Mouse (Mus musculus) midbrain, embryonic 13.5 days (tissue): ENCODE measurements around the gene Olfr372. TPM values are rescaled to one million over a fixed set of nuclear protein-coding genes. Genes with fewer than 3 reads are reported as not detected.
"Not testable (repeated sequence)": the region's sequence is repeated elsewhere in the genome, so short reads cannot be mapped to it uniquely, and the experiment has no call there.

Experiments used
- ATAC-seq: fragments of 200-750 bp; cut with Nextera tagmentation; 2 replicates; pipeline ENCODE4 v1.8.0; 2017; ENCODE audit warnings: mild to moderate bottlenecking, moderate TSS enrichment, moderate library complexity
- H3K27ac ChIP-seq: fragments of 300-500 bp; sonication (generic); 2 replicates; pipeline ENCODE4 v1.5.1; 2015; ENCODE audit warnings: inconsistent platforms, mild to moderate bottlenecking, moderate library complexity
- H3K27me3 ChIP-seq: fragments of 300-500 bp; sonication (generic); 2 replicates; pipeline ENCODE4 v1.6.1; 2015; ENCODE audit warnings: mild to moderate bottlenecking, inconsistent platforms
- H3K36me3 ChIP-seq: fragments of 300-500 bp; sonication (generic); 2 replicates; pipeline ENCODE4 v1.6.1; 2015; ENCODE audit warnings: mild to moderate bottlenecking, inconsistent platforms
- H3K4me1 ChIP-seq: fragments of 300-500 bp; sonication (generic); replicated peaks from 2 replicates; pipeline ENCODE4 v1.6.1; 2015; ENCODE audit warnings: inconsistent platforms
- H3K4me2 ChIP-seq: fragments of 300-500 bp; sonication (generic); replicated peaks from 2 replicates; pipeline ENCODE4 v1.6.1; 2015; ENCODE audit warnings: moderate library complexity, mild to moderate bottlenecking, inconsistent platforms
- H3K4me3 ChIP-seq: fragments of 300-500 bp; sonication (generic); replicated peaks from 2 replicates; pipeline ENCODE4 v1.5.1; 2015; ENCODE audit warnings: mild to moderate bottlenecking, inconsistent platforms
- H3K9ac ChIP-seq: fragments of 300-500 bp; sonication (generic); replicated peaks from 2 replicates; pipeline ENCODE4 v1.6.1; 2015; ENCODE audit warnings: mild to moderate bottlenecking, inconsistent platforms
- H3K9me3 ChIP-seq: fragments of 300-500 bp; sonication (generic); 2 replicates; pipeline ENCODE4 v1.6.1; 2016; ENCODE audit warnings: mild to moderate bottlenecking, inconsistent platforms
- WGBS: fragments of 180-500 bp; shearing (Covaris S2); methylation state at CpG from one replicate; pipeline ENCODE4 v1.1.7; 2015; 5-methylcytosine and 5-hydroxymethylcytosine counted together
- polyA plus RNA-seq: library from polyadenylated mRNA; unstranded; fragments of >200 nt; fragmentation: Nextera tagmentation; extraction: Ambion mirVana; gene quantifications from 2 replicates; pipeline ENCODE4 v1.2.1, GENCODE M21; 2015

The Olfr372 gene
- polyA plus RNA-seq = not detected in 2 replicates

DNA sequence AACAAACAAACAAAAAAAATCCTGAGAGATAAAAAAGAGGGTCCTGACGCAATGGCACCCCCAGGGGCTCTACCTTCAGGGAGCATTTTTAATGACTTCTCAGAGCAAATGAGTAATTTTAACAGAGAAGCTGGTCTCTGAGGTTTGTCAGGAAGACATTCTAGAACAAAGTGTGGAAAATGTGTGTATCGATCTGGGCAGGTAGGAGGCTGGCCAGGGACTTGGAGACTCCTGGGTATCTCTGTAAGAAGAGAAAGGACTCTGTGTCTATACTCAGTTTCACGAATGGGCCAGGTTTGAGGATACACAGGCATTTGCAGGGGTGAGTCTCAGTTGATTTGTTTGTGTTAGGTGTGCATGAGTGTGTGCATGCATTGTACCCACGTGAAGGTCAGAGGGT lies at the start of gene Olfr372:
Gene Olfr372 (plus strand): TSS at position 301 of the 400 bp plus-strand sequence.
- not testable (repeated sequence) for H3K27ac ChIP-seq, H3K9ac ChIP-seq, H3K27me3 ChIP-seq, H3K4me2 ChIP-seq, H3K4me3 ChIP-seq, H3K9me3 ChIP-seq, ATAC-seq, H3K4me1 ChIP-seq, H3K36me3 ChIP-seq
- 86% methylated on average over 4 of the region's 4 CpGs for WGBS

DNA sequence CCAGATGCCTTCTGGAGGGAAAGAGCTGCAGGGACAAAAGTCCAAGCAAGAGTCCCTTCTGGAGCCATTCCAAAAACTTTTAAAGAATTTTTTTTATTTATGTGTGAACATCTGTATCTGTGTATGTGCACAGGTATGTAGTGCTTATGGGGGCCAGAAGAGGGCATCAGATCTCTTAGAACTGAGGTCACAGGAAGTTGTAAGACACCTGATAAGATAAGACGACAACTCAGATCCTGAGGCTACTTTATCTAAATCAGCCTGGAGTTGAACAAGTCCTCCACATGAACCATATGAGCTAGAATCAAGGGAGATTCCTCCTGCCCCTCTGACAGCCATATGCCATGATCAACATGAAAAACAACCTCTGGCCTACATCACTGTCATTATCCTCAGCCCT lies 41.6 kb upstream of the Olfr372 start:
- no peak overlapping the region for H3K9ac ChIP-seq
- H3K9me3 ChIP-seq = no peaks in the 10 kb centered on the region
- no peak overlapping the region for H3K27ac ChIP-seq
- 95% methylated on average over 1 of the region's 1 CpGs for WGBS
- no peak for ATAC-seq
- no peak overlapping the region for H3K4me3 ChIP-seq
- no peak overlapping the region for H3K4me2 ChIP-seq
- no peaks in the 10 kb centered on the region for H3K36me3 ChIP-seq
- H3K4me1 ChIP-seq = no peaks in the 10 kb centered on the region
- H3K27me3 ChIP-seq = no peaks in the 10 kb centered on the region

GRCm38 (mm10) chr8:72000223-72000622 lies 40.8 kb upstream of the Olfr372 start:
- H3K4me1 ChIP-seq = no peaks in the 10 kb centered on the region
- no peaks in the 10 kb centered on the region for H3K27me3 ChIP-seq
- 64% methylated on average over 3 of the region's 3 CpGs for WGBS
- H3K4me3 ChIP-seq = no peak overlapping the region
- no peak overlapping the region for H3K9ac ChIP-seq
- no peaks in the 10 kb centered on the region for H3K36me3 ChIP-seq
- no peak overlapping the region for H3K27ac ChIP-seq
- H3K9me3 ChIP-seq = no peaks in the 10 kb centered on the region
- no peak for ATAC-seq
- H3K4me2 ChIP-seq = no peak overlapping the region

DNA sequence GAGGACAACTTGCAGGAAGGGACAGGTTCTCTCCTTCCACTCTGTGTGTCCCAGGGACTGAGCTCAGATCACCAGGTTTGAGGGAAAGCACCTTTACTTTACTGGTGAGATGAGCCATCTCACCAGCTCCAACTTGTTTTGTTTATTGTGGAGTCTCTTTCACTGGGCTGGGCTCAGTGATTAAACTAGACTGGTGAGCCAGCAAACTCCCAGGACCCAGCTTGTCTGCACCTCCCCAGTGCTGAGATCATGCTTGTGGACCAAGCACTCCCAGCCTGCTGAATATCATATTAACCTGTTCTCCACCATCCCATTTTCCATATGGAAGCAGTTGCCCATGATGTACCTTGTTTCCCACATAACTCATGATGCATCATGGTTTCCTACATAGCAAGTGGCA lies 38.1 kb upstream of the Olfr372 start:
- Histone ChIP-seq H3K36me3 (no peaks in the 10 kb centered on the region), H3K9me3 (no peaks in the 10 kb centered on the region), H3K4me1 (no peaks in the 10 kb centered on the region), H3K9ac (no peak overlapping the region), H3K4me2 (no peak overlapping the region), H3K27me3 (no peaks in the 10 kb centered on the region), H3K4me3 (no peak overlapping the region), H3K27ac (no peak overlapping the region)
- ATAC-seq = no peak

DNA sequence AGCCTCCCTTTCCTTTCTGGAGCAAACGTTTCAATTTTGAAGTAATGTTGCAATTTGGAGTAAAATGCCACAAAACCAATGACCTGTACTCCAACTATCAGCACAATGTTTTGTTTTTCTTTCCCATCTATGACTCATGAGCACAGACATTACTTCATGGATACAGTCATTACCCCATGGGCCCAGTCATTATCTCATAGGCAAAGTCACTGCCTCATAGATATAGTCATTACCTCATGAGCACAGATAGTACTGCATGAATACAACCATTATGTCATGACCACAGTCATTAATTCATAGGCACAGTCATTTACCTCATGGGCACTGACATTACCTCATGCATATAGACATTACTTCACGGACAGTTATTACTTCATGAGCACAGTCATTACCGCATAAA lies 35.1 kb upstream of the Olfr372 start:
- H3K4me1 ChIP-seq = no peaks in the 10 kb centered on the region
- H3K9me3 ChIP-seq = no peaks in the 10 kb centered on the region
- ATAC-seq = no peak
- no peak overlapping the region for H3K9ac ChIP-seq
- H3K4me2 ChIP-seq = no peak overlapping the region
- 84% methylated on average over 3 of the region's 3 CpGs for WGBS
- H3K27me3 ChIP-seq = no peaks in the 10 kb centered on the region
- H3K4me3 ChIP-seq = no peak overlapping the region
- H3K36me3 ChIP-seq = no peaks in the 10 kb centered on the region
- H3K27ac ChIP-seq = no peak overlapping the region

DNA sequence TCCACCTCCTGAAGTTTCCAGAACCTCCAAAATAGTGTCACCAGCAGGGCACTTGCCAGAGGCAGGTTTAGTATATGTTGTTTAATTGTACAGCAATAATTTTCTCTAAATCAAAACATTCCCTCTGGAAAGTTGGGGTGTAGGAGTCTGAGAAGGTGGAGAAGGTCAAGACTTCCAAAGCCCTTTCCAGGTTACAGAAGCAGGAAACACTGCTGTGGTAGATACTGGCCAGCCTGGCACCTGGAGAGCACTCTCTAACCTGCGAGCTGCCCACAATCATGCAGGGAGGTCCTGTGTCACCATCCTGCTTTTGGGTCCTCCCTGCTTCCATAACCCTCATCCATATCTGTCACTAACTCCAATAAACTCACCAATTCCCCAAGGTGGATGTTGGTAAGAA lies 34.3 kb upstream of the Olfr372 start:
- H3K27me3 ChIP-seq = no peaks in the 10 kb centered on the region
- H3K4me1 ChIP-seq = no peaks in the 10 kb centered on the region
- ATAC-seq = no peak
- no peak overlapping the region for H3K9ac ChIP-seq
- no peak overlapping the region for H3K27ac ChIP-seq
- H3K4me3 ChIP-seq = no peak overlapping the region
- WGBS = 72% methylated on average over 1 of the region's 1 CpGs
- H3K4me2 ChIP-seq = no peak overlapping the region
- H3K36me3 ChIP-seq = no peaks in the 10 kb centered on the region
- no peaks in the 10 kb centered on the region for H3K9me3 ChIP-seq

DNA sequence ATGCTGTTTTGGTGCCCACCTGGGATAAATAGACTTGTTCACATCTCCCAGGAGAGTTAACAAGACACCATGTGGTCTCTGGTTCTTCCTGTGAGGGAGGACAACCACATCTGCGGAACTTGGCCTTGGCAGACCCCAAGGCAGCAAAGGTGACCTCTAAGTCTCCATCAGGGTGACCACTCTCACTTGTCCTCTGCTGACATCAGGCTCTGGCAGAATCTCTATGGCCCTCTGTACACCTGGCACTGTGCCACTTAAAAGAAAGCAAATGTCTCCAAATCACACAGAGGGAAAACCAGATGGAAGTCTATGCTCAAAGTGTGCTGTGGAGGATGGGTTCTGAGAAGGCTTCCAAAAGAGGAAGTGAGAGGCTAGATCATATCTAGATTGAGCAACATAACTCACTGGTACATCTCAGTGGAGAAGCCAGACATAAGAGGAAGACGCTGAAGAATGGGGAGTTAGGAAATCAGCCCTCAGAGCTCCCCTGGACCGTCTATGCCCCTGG lies 32.8 kb upstream of the Olfr372 start:
- no peaks in the 10 kb centered on the region for H3K4me1 ChIP-seq
- no peaks in the 10 kb centered on the region for H3K9me3 ChIP-seq
- H3K36me3 ChIP-seq = no peaks in the 10 kb centered on the region
- WGBS = 69% methylated on average over 3 of the region's 3 CpGs
- H3K27ac ChIP-seq = no peak overlapping the region
- no peak overlapping the region for H3K4me2 ChIP-seq
- H3K27me3 ChIP-seq = no peaks in the 10 kb centered on the region
- no peak for ATAC-seq
- H3K9ac ChIP-seq = no peak overlapping the region
- H3K4me3 ChIP-seq = no peak overlapping the region

DNA sequence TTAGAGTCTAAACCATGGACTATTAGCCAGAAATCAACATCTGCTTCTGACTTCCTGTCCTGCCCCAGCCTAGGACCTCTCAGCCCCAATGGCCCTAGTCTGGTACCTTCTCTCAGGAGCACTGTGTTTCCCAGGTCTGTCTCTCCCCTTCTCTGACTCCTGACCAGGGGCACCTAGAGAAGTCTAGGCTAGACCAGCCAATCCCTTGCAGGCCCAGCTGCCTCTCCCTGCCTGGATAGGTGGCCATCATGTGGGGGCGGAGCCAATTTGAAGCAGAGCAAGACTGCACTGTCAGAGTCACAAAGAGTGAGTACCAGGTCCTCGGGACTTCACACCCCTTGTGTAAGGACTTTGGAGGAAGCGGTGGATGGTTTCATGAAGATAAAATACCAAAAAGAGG lies 31.5 kb upstream of the Olfr372 start, which contains the start of gene Cyp4f18:
Gene Cyp4f18 (minus strand): TSS at position 154 of the 400 bp plus-strand sequence.
- no peaks in the 10 kb centered on the region for H3K27me3 ChIP-seq
- H3K4me3 ChIP-seq = no peak within 1 kb of the TSS
- no peak for ATAC-seq
- no peak within 1 kb of the TSS for H3K4me2 ChIP-seq
- H3K9me3 ChIP-seq = no peaks in the 10 kb centered on the region
- H3K36me3 ChIP-seq = no peaks in the 10 kb centered on the region
- H3K27ac ChIP-seq = no peak within 1 kb of the TSS
- 63% methylated on average over 3 of the region's 3 CpGs for WGBS
- H3K9ac ChIP-seq = no peak within 1 kb of the TSS
- H3K4me1 ChIP-seq = no peaks in the 10 kb centered on the region

DNA sequence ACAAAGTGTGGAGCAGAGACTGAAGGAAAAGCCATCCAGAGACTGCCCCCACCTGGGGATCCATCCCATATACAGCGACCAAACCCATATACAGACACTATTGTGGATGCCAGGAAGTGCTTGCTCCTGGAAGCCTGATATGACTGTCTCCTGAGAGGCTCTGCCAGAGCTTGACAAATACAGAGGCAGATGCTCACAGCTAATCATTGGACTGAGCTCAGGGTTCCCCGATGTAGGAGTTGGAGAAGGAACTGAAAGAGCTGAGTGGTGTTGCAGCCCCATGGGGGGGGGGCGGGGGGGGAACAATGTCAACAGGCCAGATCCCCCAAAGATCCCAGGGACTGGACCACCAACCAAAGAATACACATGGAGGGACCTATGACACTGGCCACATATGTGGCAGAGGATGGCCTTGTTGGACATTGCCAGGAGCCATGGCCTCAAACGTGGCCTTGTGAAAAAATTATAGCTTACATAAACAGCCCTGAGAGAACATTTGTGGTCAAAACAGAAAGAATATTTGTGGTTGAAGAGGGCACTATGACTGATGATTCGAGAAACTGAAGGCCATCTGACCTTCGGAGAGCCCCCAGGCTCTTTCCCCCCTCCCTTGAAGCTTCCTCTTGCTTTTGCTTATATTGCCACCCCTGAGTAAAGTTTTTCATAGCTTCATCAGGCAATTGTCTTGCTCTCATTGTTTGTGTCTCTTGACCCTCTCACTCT lies 27.4 kb upstream of the Olfr372 start:
- not testable (repeated sequence) for H3K9ac ChIP-seq, H3K4me3 ChIP-seq, H3K36me3 ChIP-seq, H3K4me2 ChIP-seq, H3K27me3 ChIP-seq, H3K27ac ChIP-seq, H3K4me1 ChIP-seq, H3K9me3 ChIP-seq, ATAC-seq
- WGBS = 84% methylated on average over 5 of the region's 6 CpGs

DNA sequence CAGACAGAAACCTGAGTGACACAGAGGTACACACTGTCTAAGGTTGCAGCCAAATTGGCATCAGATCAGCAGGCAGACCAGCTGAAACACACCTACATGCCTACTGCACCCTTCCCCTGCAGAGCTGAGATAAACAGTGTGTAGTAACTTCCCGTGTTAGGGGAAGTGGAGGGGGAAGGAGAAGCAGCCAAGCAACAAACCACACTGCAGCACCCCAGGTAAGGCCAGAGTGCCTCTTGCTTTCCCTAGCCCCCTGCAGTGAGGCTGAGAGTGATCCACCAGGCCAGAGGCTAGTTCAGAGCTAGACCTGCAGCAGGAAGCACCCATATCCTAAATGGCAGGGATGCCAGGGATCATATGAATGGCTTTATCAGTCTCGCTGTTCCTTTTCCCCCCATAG lies 23.7 kb upstream of the Olfr372 start:
- not testable (repeated sequence) for H3K4me2 ChIP-seq, ATAC-seq, H3K27ac ChIP-seq, H3K4me3 ChIP-seq, H3K4me1 ChIP-seq, H3K9me3 ChIP-seq, H3K9ac ChIP-seq, H3K27me3 ChIP-seq, H3K36me3 ChIP-seq
- WGBS = 68% methylated on average over 2 of the region's 2 CpGs

GRCm38 (mm10) chr8:72018141-72018540 lies 22.9 kb upstream of the Olfr372 start:
- no peak overlapping the region for H3K4me2 ChIP-seq
- H3K4me3 ChIP-seq = no peak overlapping the region
- no peaks in the 10 kb centered on the region for H3K4me1 ChIP-seq
- WGBS = 81% methylated on average over 2 of the region's 2 CpGs
- no peaks in the 10 kb centered on the region for H3K27me3 ChIP-seq
- ATAC-seq = no peak
- no peaks in the 10 kb centered on the region for H3K9me3 ChIP-seq
- H3K9ac ChIP-seq = no peak overlapping the region
- no peaks in the 10 kb centered on the region for H3K36me3 ChIP-seq
- no peak overlapping the region for H3K27ac ChIP-seq

GRCm38 (mm10) chr8:72019022-72019421 lies 22.0 kb upstream of the Olfr372 start:
- not testable (repeated sequence) for H3K4me1 ChIP-seq, H3K9me3 ChIP-seq, ATAC-seq, H3K4me3 ChIP-seq, H3K9ac ChIP-seq, H3K27ac ChIP-seq, H3K27me3 ChIP-seq, H3K36me3 ChIP-seq, H3K4me2 ChIP-seq
- WGBS = 67% methylated on average over 1 of the region's 1 CpGs

- H3K9me3 ChIP-seq = no peaks in the 10 kb centered on the region
- H3K4me3 ChIP-seq = no peak overlapping the region
- no peak overlapping the region for H3K9ac ChIP-seq
- no peaks in the 10 kb centered on the region for H3K36me3 ChIP-seq
- no peak overlapping the region for H3K27ac ChIP-seq
- ATAC-seq = no peak
- H3K27me3 ChIP-seq = no peaks in the 10 kb centered on the region
- no peak overlapping the region for H3K4me2 ChIP-seq
- 60% methylated on average over 2 of the region's 2 CpGs for WGBS
- H3K4me1 ChIP-seq = no peaks in the 10 kb centered on the region
These were observed 21.2 kb upstream of the Olfr372 start for GRCm38 (mm10) chr8:72019816-72020215.
